Mouse (Mus musculus) intestine, embryonic 14.5 days (tissue): Measurements from ENCODE around the gene Slco4a1. TPM values are rescaled to one million over a fixed set of nuclear protein-coding genes. Genes with fewer than 3 reads are reported as not detected.

Experiments
- ATAC-seq: fragments of 200-750 bp; cut with Nextera tagmentation; replicated peaks from 2 replicates; pipeline ENCODE4 v1.8.0; 2017; ENCODE audit warnings: low read depth, moderate number of reproducible peaks, moderate TSS enrichment, moderate library complexity; ENCODE audit not compliant: low FRiP score, low TSS enrichment
- DNase-seq: peaks from one replicate; pipeline ENCODE4 v3.0.0-alpha.2; 2018; ENCODE audit warnings: low spot score
- H3K27ac ChIP-seq: fragments of 300-500 bp; sonication (generic); 2 replicates; pipeline ENCODE4 v1.5.1; 2014; ENCODE audit warnings: low read depth, mild to moderate bottlenecking, control low read depth
- H3K27me3 ChIP-seq: fragments of 300-500 bp; sonication (generic); replicated peaks from 2 replicates; pipeline ENCODE4 v1.6.1; 2014; ENCODE audit warnings: low read length, control low read depth; ENCODE audit not compliant: control insufficient read depth, insufficient read depth
- H3K36me3 ChIP-seq: fragments of 300-500 bp; sonication (generic); 2 replicates; pipeline ENCODE4 v1.6.1; 2014; ENCODE audit warnings: low read length, control low read depth; ENCODE audit not compliant: control insufficient read depth, insufficient read depth
- H3K4me1 ChIP-seq: fragments of 300-500 bp; sonication (generic); replicated peaks from 2 replicates; pipeline ENCODE4 v1.6.1; 2014; ENCODE audit warnings: low read length, control low read depth, mixed read lengths; ENCODE audit not compliant: control insufficient read depth, insufficient read depth
- H3K4me2 ChIP-seq: fragments of 300-500 bp; sonication (generic); 2 replicates; pipeline ENCODE4 v1.6.1; 2014; ENCODE audit warnings: low read length
- H3K4me3 ChIP-seq: fragments of 300-500 bp; sonication (generic); 2 replicates; pipeline ENCODE4 v1.5.1; 2014; ENCODE audit warnings: low read depth, low read length, control low read depth, mixed read lengths
- H3K9ac ChIP-seq: fragments of 300-500 bp; sonication (generic); 2 replicates; pipeline ENCODE4 v1.6.1; 2014; ENCODE audit warnings: mild to moderate bottlenecking, low read length
- H3K9me3 ChIP-seq: fragments of 300-500 bp; sonication (generic); 2 replicates; pipeline ENCODE4 v1.6.1; 2016; ENCODE audit warnings: low read length, control low read depth; ENCODE audit not compliant: control insufficient read depth
- WGBS: fragments of 180-500 bp; shearing (Covaris S2); extraction: QIAGEN DNeasy Blood & Tissue Kit; methylation state at CpG from one replicate; pipeline ENCODE4 v1.1.7; 2014; 5-methylcytosine and 5-hydroxymethylcytosine counted together
- polyA plus RNA-seq: library from polyadenylated mRNA; unstranded; fragments of >200 nt; fragmentation: Nextera tagmentation; extraction: Ambion mirVana; gene quantifications from 2 replicates; pipeline ENCODE4 v1.2.1, GENCODE M21; 2014

The Slco4a1 gene
- polyA plus RNA-seq, 1 experiment from 2014 or later, result 2.3 TPM

DNA sequence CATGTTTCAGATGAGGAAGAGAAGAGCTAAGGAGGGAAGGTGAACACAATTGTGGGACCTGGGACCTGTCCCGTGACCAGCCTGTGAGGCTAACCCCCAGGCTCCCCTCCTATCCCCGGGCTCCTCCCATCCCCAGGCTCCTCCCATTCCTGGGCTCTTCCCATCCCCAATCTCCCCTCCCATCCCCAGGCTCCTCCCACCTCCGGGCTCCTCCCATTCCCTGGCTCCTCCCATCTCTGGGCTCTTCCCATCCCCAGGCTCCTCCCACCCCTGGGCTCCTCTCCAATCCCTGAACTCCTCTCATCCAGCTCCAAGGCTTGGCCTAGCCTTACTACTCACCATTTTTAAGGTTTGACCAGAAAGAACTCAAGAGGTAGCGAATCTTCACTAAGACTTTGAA, 66.8 kb downstream of the Slco4a1 start:
- no peak overlapping the region for H3K27ac ChIP-seq
- H3K4me2 ChIP-seq, result no peak overlapping the region
- H3K4me3 ChIP-seq, result no peak overlapping the region
- no peaks in the 10 kb centered on the region for H3K4me1 ChIP-seq
- no peak for ATAC-seq
- no peak for DNase-seq
- no peaks in the 10 kb centered on the region for H3K9me3 ChIP-seq
- H3K36me3 ChIP-seq, result no peaks in the 10 kb centered on the region
- no peaks in the 10 kb centered on the region for H3K27me3 ChIP-seq
- H3K9ac ChIP-seq, result no peak overlapping the region
- WGBS, result 74% methylated on average over 4 of the region's 4 CpGs

Other genes starting within 250 kb of the Slco4a1 start
- gene Lama5, start 230.4 kb upstream of the Slco4a1 start, polyA plus RNA-seq, result 63.7 and 65.1 TPM in 2 replicates
- gene Rps21, start 198.9 kb upstream of the Slco4a1 start, polyA plus RNA-seq, result 771 and 871 TPM in 2 replicates
- gene Cables2, start 182.7 kb upstream of the Slco4a1 start, polyA plus RNA-seq, result 17.1 and 20.3 TPM in 2 replicates
- 2.5 and 2.7 TPM in 2 replicates for gene Rbbp8nl, start 166.4 kb upstream of the Slco4a1 start, polyA plus RNA-seq
- 7.9 and 8.1 TPM in 2 replicates for gene Gata5, start 121.5 kb upstream of the Slco4a1 start, polyA plus RNA-seq
- gene Ntsr1, start 43.7 kb downstream of the Slco4a1 start, polyA plus RNA-seq, result 6.2 and 6.3 TPM in 2 replicates
- 26.2 and 27.3 TPM in 2 replicates for gene Mrgbp, start 125.1 kb downstream of the Slco4a1 start, polyA plus RNA-seq
- gene Ogfr, start 133.0 kb downstream of the Slco4a1 start, polyA plus RNA-seq, result 62.7 and 64.6 TPM in 2 replicates
- gene Col9a3, start 141.5 kb downstream of the Slco4a1 start, polyA plus RNA-seq, result 6.6 and 7.2 TPM in 2 replicates
- gene Tcfl5, start 186.5 kb downstream of the Slco4a1 start, polyA plus RNA-seq, result 0.09 and 0.19 TPM in 2 replicates